In the genomic region with DNA sequence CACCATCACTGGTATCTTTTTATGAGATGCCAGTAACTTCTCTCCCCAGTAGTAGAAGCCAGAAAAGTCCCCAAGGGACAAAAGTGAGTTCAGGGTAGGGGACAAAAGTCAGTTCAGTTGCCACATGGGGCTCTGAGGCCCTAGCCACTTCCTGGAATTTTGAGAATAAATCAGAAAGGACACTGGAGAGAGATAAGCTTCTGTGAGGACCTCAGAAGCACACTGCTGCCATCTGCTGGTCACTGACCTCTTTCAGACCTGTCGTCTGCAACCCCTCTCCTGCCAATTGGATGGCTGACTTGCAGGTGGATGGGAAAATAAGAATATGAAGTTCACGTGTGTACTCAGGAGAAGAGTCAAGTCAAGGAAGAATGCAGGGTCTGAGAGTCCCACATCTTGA, we compare ENCODE assay signal across 9 mouse cellular contexts. TPM values are rescaled to one million over a fixed set of nuclear protein-coding genes. Genes with fewer than 3 reads are reported as not detected.
DNase-seq lines count a peak whose midpoint lies in the region; ATAC-seq and TF ChIP-seq lines count a peak whose summit lies in the region.
"Had no signal": no experiment of that assay in that cellular context is flagged by ENCODE, and none has a peak within 500 bp of the region (broad histone marks: within the 10 kb centered on the region; RNA-seq: fewer than 3 reads in every experiment).

No protein-coding gene starts in this region.

- no peaks in the 10 kb centered on the region for H3K36me3 ChIP-seq in forebrain, embryonic 11.5 days (ENCODE audit: control insufficient read depth, insufficient read depth, low read length)
- no peaks in the 10 kb centered on the region for H3K36me3 ChIP-seq in hindbrain, embryonic 13.5 days
- H3K36me3 ChIP-seq: heart, embryonic 15.5 days had no signal

- TF ChIP-seq POLR2A in bone marrow, adult 2 months (IDR thresholded peaks at IDR 0.05; ENCODE audit: borderline replicate concordance, control insufficient read depth, low read depth, low read length), result no peak

- no peaks in the 10 kb centered on the region for H3K27me3 ChIP-seq in forebrain, embryonic 11.5 days (ENCODE audit: control insufficient read depth, insufficient read depth, low read length)
- H3K27me3 ChIP-seq in hindbrain, embryonic 13.5 days, result no peaks in the 10 kb centered on the region

- no peak overlapping the region for H3K4me2 ChIP-seq in forebrain, embryonic 11.5 days (ENCODE audit: low read depth, low read length, severe bottlenecking)
- no peak overlapping the region for H3K4me2 ChIP-seq in hindbrain, embryonic 13.5 days
- H3K4me2 ChIP-seq: heart, embryonic 15.5 days had no signal

- peak; percentile 77 for TF ChIP-seq CTCF in bone marrow, adult 2 months (IDR thresholded peaks at IDR 0.05; ENCODE audit: control insufficient read depth, insufficient read depth, low read length)

- no peaks in the 10 kb centered on the region for H3K4me1 ChIP-seq in bone marrow, adult 2 months (ENCODE audit: control insufficient read depth, insufficient read depth, low read length)
- no peaks in the 10 kb centered on the region for H3K4me1 ChIP-seq in forebrain, embryonic 11.5 days (replicated peaks; ENCODE audit: control insufficient read depth, insufficient read depth, low read length)
- peaks cover 8% of the 10 kb centered on the region for H3K4me1 ChIP-seq in hindbrain, embryonic 13.5 days (replicated peaks)
- H3K4me1 ChIP-seq: heart, embryonic 15.5 days had no signal

- H3K27ac ChIP-seq in bone marrow, adult 2 months (ENCODE audit: control insufficient read depth, insufficient read depth, low read depth, low read length, poor library complexity), result no peak overlapping the region
- H3K27ac ChIP-seq in forebrain, embryonic 11.5 days (ENCODE audit: low read depth, low read length), result no peak overlapping the region
- H3K27ac ChIP-seq in hindbrain, embryonic 13.5 days, result no peak overlapping the region
- H3K27ac ChIP-seq: heart, embryonic 15.5 days had no signal

- H3K9ac ChIP-seq in forebrain, embryonic 11.5 days (ENCODE audit: low read length), result no peak overlapping the region
- H3K9ac ChIP-seq in hindbrain, embryonic 13.5 days, result no peak overlapping the region
- H3K9ac ChIP-seq: heart, embryonic 15.5 days had no signal

- no peak overlapping the region for H3K4me3 ChIP-seq in bone marrow, adult 2 months (replicated peaks; ENCODE audit: control insufficient read depth, low read depth, low read length)
- no peak overlapping the region for H3K4me3 ChIP-seq in forebrain, embryonic 11.5 days (ENCODE audit: low read depth, low read length)
- no peak overlapping the region for H3K4me3 ChIP-seq in hindbrain, embryonic 13.5 days
- H3K4me3 ChIP-seq: heart, embryonic 15.5 days had no signal

- H3K9me3 ChIP-seq in forebrain, embryonic 11.5 days (ENCODE audit: control insufficient read depth, low read length), result no peaks in the 10 kb centered on the region
- no peaks in the 10 kb centered on the region for H3K9me3 ChIP-seq in hindbrain, embryonic 13.5 days
- H3K9me3 ChIP-seq: heart, embryonic 15.5 days had no signal

- peak; percentile 67 for ATAC-seq in forebrain, embryonic 11.5 days (replicated peaks; ENCODE audit: low FRiP score)
- ATAC-seq in hindbrain, embryonic 13.5 days (ENCODE audit: low FRiP score), result peak; percentile 37; the same call in 1 of the 2 replicates
- no peak for ATAC-seq in erythroid progenitor cell, adult 5-6 weeks (replicated peaks; ENCODE audit: low FRiP score, poor library complexity, severe bottlenecking)

- WGBS in bone marrow, adult 2 months, result 3% methylated on average over 2 of the region's 2 CpGs
- 11% methylated on average over 2 of the region's 2 CpGs for WGBS in forebrain, embryonic 11.5 days
- WGBS in hindbrain, embryonic 13.5 days, result 17% methylated on average over 2 of the region's 2 CpGs

- DNase-seq in ES-CJ7 (ENCODE audit: low read depth, low spot score), result peak; percentile 79
- DNase-seq in forebrain, embryonic 11.5 days (ENCODE audit: low spot score), result peak; percentile 85
- DNase-seq in layer of hippocampus, postnatal 25 days (ENCODE audit: extremely low spot score in 1 of 2, low spot score in 1 of 2), result peak; percentile 64 to 95
- DNase-seq in lung, postnatal 4 days, result peak; percentile 63 to 74
- DNase-seq in right cerebral cortex, adult 2 months (ENCODE audit: low spot score in 2 of 2), result peak; percentile 87

RNA-seq across cellular contexts. Expression of a gene that starts 25.4 kb away (rescaled TPM):
- polyA plus RNA-seq in bone marrow, adult 2 months (2011; ENCODE audit: insufficient read depth, insufficient read length, low replicate concordance, missing spikeins), result 0.82 and 0.86 TPM in 2 replicates
- polyA plus RNA-seq in forebrain, embryonic 11.5 days (2014; fragmentation: Nextera tagmentation; extraction: Ambion mirVana), result not detected in 2 replicates
- polyA plus RNA-seq in hindbrain, embryonic 13.5 days (2015; fragmentation: Nextera tagmentation; extraction: Ambion mirVana), result not detected in 2 replicates
- total RNA-seq in layer of hippocampus, postnatal 25 days (2021), result not detected
- total RNA-seq in erythroid progenitor cell, adult 5-6 weeks (2015; ENCODE audit: low replicate concordance), result not detected in 2 replicates
- not detected in 2 replicates for total RNA-seq in erythroid progenitor cell, adult 5-6 weeks (2017; ENCODE audit: low replicate concordance)
- polyA plus RNA-seq: heart, embryonic 15.5 days had no signal

RNA-seq across cellular contexts. Expression of a gene that starts 31.3 kb away (rescaled TPM):
- polyA plus RNA-seq in bone marrow, adult 2 months (2011; ENCODE audit: insufficient read depth, insufficient read length, low replicate concordance, missing spikeins), result not detected in 2 replicates
- polyA plus RNA-seq in forebrain, embryonic 11.5 days (2014; fragmentation: Nextera tagmentation; extraction: Ambion mirVana), result not detected in 2 replicates
- not detected in 2 replicates for polyA plus RNA-seq in hindbrain, embryonic 13.5 days (2015; fragmentation: Nextera tagmentation; extraction: Ambion mirVana)
- not detected for total RNA-seq in layer of hippocampus, postnatal 25 days (2021)
- total RNA-seq in erythroid progenitor cell, adult 5-6 weeks (2015; ENCODE audit: low replicate concordance), result not detected in 2 replicates
- total RNA-seq in erythroid progenitor cell, adult 5-6 weeks (2017; ENCODE audit: low replicate concordance), result not detected in 2 replicates
- polyA plus RNA-seq: heart, embryonic 15.5 days had no signal

RNA-seq across cellular contexts. Expression of a gene that starts 42.9 kb away (rescaled TPM):
- polyA plus RNA-seq in bone marrow, adult 2 months (2011; ENCODE audit: insufficient read depth, insufficient read length, low replicate concordance, missing spikeins), result not detected in 2 replicates
- polyA plus RNA-seq in forebrain, embryonic 11.5 days (2014; fragmentation: Nextera tagmentation; extraction: Ambion mirVana), result not detected in 2 replicates
- not detected in 2 replicates for polyA plus RNA-seq in hindbrain, embryonic 13.5 days (2015; fragmentation: Nextera tagmentation; extraction: Ambion mirVana)
- total RNA-seq in layer of hippocampus, postnatal 25 days (2021), result not detected
- total RNA-seq in erythroid progenitor cell, adult 5-6 weeks (2015; ENCODE audit: low replicate concordance), result not detected in 2 replicates
- total RNA-seq in erythroid progenitor cell, adult 5-6 weeks (2017; ENCODE audit: low replicate concordance), result not detected in 2 replicates
- polyA plus RNA-seq: heart, embryonic 15.5 days had no signal

RNA-seq across cellular contexts. Expression of a gene that starts 56.1 kb away (rescaled TPM):
- not detected in 2 replicates for polyA plus RNA-seq in bone marrow, adult 2 months (2011; ENCODE audit: insufficient read depth, insufficient read length, low replicate concordance, missing spikeins)
- not detected in 2 replicates for polyA plus RNA-seq in forebrain, embryonic 11.5 days (2014; fragmentation: Nextera tagmentation; extraction: Ambion mirVana)
- polyA plus RNA-seq in hindbrain, embryonic 13.5 days (2015; fragmentation: Nextera tagmentation; extraction: Ambion mirVana), result not detected in 2 replicates
- total RNA-seq in layer of hippocampus, postnatal 25 days (2021), result under 1 TPM; 0.17 to 0.23 TPM
- not detected in 2 replicates for total RNA-seq in erythroid progenitor cell, adult 5-6 weeks (2015; ENCODE audit: low replicate concordance)
- not detected in 2 replicates for total RNA-seq in erythroid progenitor cell, adult 5-6 weeks (2017; ENCODE audit: low replicate concordance)

RNA-seq across cellular contexts. Expression of a gene that starts 58.2 kb away (rescaled TPM):
- 1.7 TPM in 1 of 2 replicates, not detected in the other for polyA plus RNA-seq in bone marrow, adult 2 months (2011; ENCODE audit: insufficient read depth, insufficient read length, low replicate concordance, missing spikeins)
- polyA plus RNA-seq in forebrain, embryonic 11.5 days (2014; fragmentation: Nextera tagmentation; extraction: Ambion mirVana), result not detected in 2 replicates
- polyA plus RNA-seq in hindbrain, embryonic 13.5 days (2015; fragmentation: Nextera tagmentation; extraction: Ambion mirVana), result not detected in 2 replicates
- not detected for total RNA-seq in layer of hippocampus, postnatal 25 days (2021)
- not detected in 2 replicates for total RNA-seq in erythroid progenitor cell, adult 5-6 weeks (2015; ENCODE audit: low replicate concordance)
- total RNA-seq in erythroid progenitor cell, adult 5-6 weeks (2017; ENCODE audit: low replicate concordance), result not detected in 2 replicates
